8 mouse cellular contexts compared by ENCODE assay signal in genomic region chr2:121473301-121474179, GRCm38 (mm10). TPM values are rescaled to one million over a fixed set of nuclear protein-coding genes. Genes with fewer than 3 reads are reported as not detected.
A peak's percentile ranks its signal among the peaks of the same experiment; 100 is the strongest.
DNase-seq lines count a peak whose midpoint lies in the region; ATAC-seq and TF ChIP-seq lines count a peak whose summit lies in the region.
"Not testable (repeated sequence)": the region's sequence is repeated elsewhere in the genome, so short reads cannot be mapped to it uniquely, and the experiment has no call there.

Gene Mfap1b, minus strand, starts transcription at chr2:121474067.

- peak within 1 kb of the TSS; percentile 88 for H3K9ac ChIP-seq in CH12.LX (ENCODE audit: insufficient read depth, low read depth)
- peak within 1 kb of the TSS; percentile 52 for H3K9ac ChIP-seq in forebrain, embryonic 11.5 days (ENCODE audit: low read length)
- H3K9ac ChIP-seq in heart, embryonic 16.5 days (ENCODE audit: low read length), result peak within 1 kb of the TSS; percentile 83
- peak within 1 kb of the TSS; percentile 70 for H3K9ac ChIP-seq in liver, embryonic 15.5 days
- peak within 1 kb of the TSS; percentile 57 for H3K9ac ChIP-seq in neural tube, embryonic 12.5 days

- not testable (repeated sequence) for H3K9me3 ChIP-seq in CH12.LX (replicated peaks; ENCODE audit: low read length); forebrain, embryonic 11.5 days (ENCODE audit: control insufficient read depth, low read length); heart, embryonic 16.5 days (replicated peaks; ENCODE audit: control insufficient read depth, low read length); liver, embryonic 15.5 days (replicated peaks); neural tube, embryonic 12.5 days

- not testable (repeated sequence) for H3K79me2 ChIP-seq in CH12.LX (replicated peaks; ENCODE audit: control insufficient read depth, extremely low read depth, insufficient read depth, poor library complexity, severe bottlenecking)

- H3K27ac ChIP-seq in CH12.LX (ENCODE audit: insufficient read depth, low read depth); forebrain, embryonic 11.5 days (ENCODE audit: low read depth, low read length); neural tube, embryonic 12.5 days: not testable (repeated sequence)
- peak within 1 kb of the TSS; percentile 61 for H3K27ac ChIP-seq in heart, embryonic 16.5 days (ENCODE audit: low read length)
- H3K27ac ChIP-seq in liver, embryonic 15.5 days (replicated peaks), result peak within 1 kb of the TSS; percentile 83

- peak within 1 kb of the TSS; percentile 55 for H3K4me2 ChIP-seq in CH12.LX (ENCODE audit: insufficient read depth, low read depth, poor library complexity, severe bottlenecking)
- H3K4me2 ChIP-seq in forebrain, embryonic 11.5 days (ENCODE audit: low read depth, low read length, severe bottlenecking), result peak within 1 kb of the TSS; percentile 60
- H3K4me2 ChIP-seq in heart, embryonic 16.5 days (ENCODE audit: low read depth, low read length), result peak within 1 kb of the TSS; percentile 75
- peak within 1 kb of the TSS; percentile 82 for H3K4me2 ChIP-seq in liver, embryonic 15.5 days
- H3K4me2 ChIP-seq in neural tube, embryonic 12.5 days (replicated peaks), result peak within 1 kb of the TSS; percentile 75

- in situ Hi-C loops in CH12.LX (cut with MboI; ENCODE audit: low pct_ligation_motif_present, low pct_unique_long_range_greater_than_20kb, low sequenced_read_pairs), result not testable (repeated sequence)

- peak within 1 kb of the TSS; percentile 57 to 88 (median 58) for H3K4me3 ChIP-seq in CH12.LX (replicated peaks in 1 of 3; ENCODE audit: low read depth in 2 of 3, low read length in 2 of 3, poor library complexity in 1 of 3)
- peak within 1 kb of the TSS; percentile 58 for H3K4me3 ChIP-seq in forebrain, embryonic 11.5 days (ENCODE audit: low read depth, low read length)
- H3K4me3 ChIP-seq in heart, embryonic 16.5 days (ENCODE audit: low read length), result peak within 1 kb of the TSS; percentile 78
- H3K4me3 ChIP-seq in liver, embryonic 15.5 days (replicated peaks), result peak within 1 kb of the TSS; percentile 75
- peak within 1 kb of the TSS; percentile 61 for H3K4me3 ChIP-seq in neural tube, embryonic 12.5 days

- peaks cover 12% of the 10 kb centered on the region in 2 experiments for H3K36me3 ChIP-seq in CH12.LX (replicated peaks in 1 of 2; ENCODE audit: control insufficient read depth in 1 of 2, insufficient read depth in 1 of 2, low read length in 1 of 2)
- not testable (repeated sequence) for H3K36me3 ChIP-seq in forebrain, embryonic 11.5 days (ENCODE audit: control insufficient read depth, insufficient read depth, low read length); heart, embryonic 16.5 days (ENCODE audit: control insufficient read depth, insufficient read depth); liver, embryonic 15.5 days (replicated peaks); neural tube, embryonic 12.5 days

- dilution Hi-C loops in CH12.LX (cut with MboI; ENCODE audit: extremely low pct_ligation_motif_present, extremely low pct_unique_long_range_greater_than_20kb, low sequenced_read_pairs), result not testable (repeated sequence)

- ATAC-seq in forebrain, embryonic 11.5 days (replicated peaks; ENCODE audit: low FRiP score), result peak; percentile 95
- peak; percentile 92 for ATAC-seq in heart, embryonic 16.5 days (replicated peaks; ENCODE audit: extremely low read depth, insufficient read depth, low FRiP score)
- ATAC-seq in liver, embryonic 15.5 days (ENCODE audit: insufficient read depth), result peak; percentile 94
- peak; percentile 92 for ATAC-seq in neural tube, embryonic 12.5 days (ENCODE audit: low FRiP score, low read depth)

- H3K27me3 ChIP-seq in CH12.LX (replicated peaks); forebrain, embryonic 11.5 days (ENCODE audit: control insufficient read depth, insufficient read depth, low read length); heart, embryonic 16.5 days (ENCODE audit: control insufficient read depth, insufficient read depth, low read length); liver, embryonic 15.5 days; neural tube, embryonic 12.5 days (replicated peaks): not testable (repeated sequence)

- WGBS in forebrain, embryonic 11.5 days, result 7% methylated on average over 38 of the region's 41 CpGs
- WGBS in heart, embryonic 16.5 days, result 4% methylated on average over 38 of the region's 41 CpGs
- WGBS in liver, embryonic 15.5 days (ENCODE audit: insufficient replicate concordance), result 3% methylated on average over 41 of the region's 41 CpGs
- 6% methylated on average over 41 of the region's 41 CpGs for WGBS in neural tube, embryonic 12.5 days

- TF ChIP-seq CTCF in CH12.LX (conservative IDR thresholded peaks at IDR 0.05 in 1 of 2, IDR thresholded peaks at IDR 0.05 in 1 of 2; ENCODE audit: low read depth in 2 of 2, low read length in 2 of 2), result not testable (repeated sequence)

- TF ChIP-seq EP300 in CH12.LX (IDR thresholded peaks at IDR 0.05; ENCODE audit: low read length), result not testable (repeated sequence)

- peak; percentile 91 for DNase-seq in CH12.LX (ENCODE audit: extremely low read depth)
- DNase-seq in c-Kit-positive CD71-positive TER-119-negative erythroid progenitor cells, embryonic 14.5 days (ENCODE audit: low read depth), result peak; percentile 85
- DNase-seq in forebrain, embryonic 11.5 days (ENCODE audit: low spot score), result peak; percentile 83
- DNase-seq in kidney, postnatal 36 days, result peak; percentile 84 to 92
- peak; percentile 94 for DNase-seq in telencephalon, adult 2 months (ENCODE audit: low read depth, low spot score)

- peak; percentile 88 for TF ChIP-seq POLR2A in CH12.LX (IDR thresholded peaks at IDR 0.05; ENCODE audit: low read depth, low read length)

- not testable (repeated sequence) for TF ChIP-seq RAD21 in CH12.LX (IDR thresholded peaks at IDR 0.05; ENCODE audit: low read depth, low read length)

- H3K4me1 ChIP-seq in CH12.LX (ENCODE audit: control insufficient read depth in 1 of 2, insufficient read depth in 2 of 2); forebrain, embryonic 11.5 days (replicated peaks; ENCODE audit: control insufficient read depth, insufficient read depth, low read length); heart, embryonic 16.5 days (ENCODE audit: control insufficient read depth, insufficient read depth, low read length); neural tube, embryonic 12.5 days: not testable (repeated sequence)
- peaks cover 11% of the 10 kb centered on the region for H3K4me1 ChIP-seq in liver, embryonic 15.5 days (replicated peaks)

TF ChIP-seq in CH12.LX, 34 proteins besides CTCF, POLR2A, EP300 and RAD21:
- TF ChIP-seq NRF1 (IDR thresholded peaks at IDR 0.05; ENCODE audit: low read depth, low read length) (peak; percentile 73), ELF1 (IDR thresholded peaks at IDR 0.05; ENCODE audit: low read depth, low read length) (peak; percentile 91), MXI1 (IDR thresholded peaks at IDR 0.05; ENCODE audit: low read depth, low read length) (peak; percentile 62), ZMIZ1 (IDR thresholded peaks at IDR 0.05; ENCODE audit: low read depth, low read length) (0 out of 2 replicates have a peak, but pooled peaks have one; percentile 39), TCF12 (IDR thresholded peaks at IDR 0.05; ENCODE audit: low read depth, low read length) (peak; percentile 73), NELFE (IDR thresholded peaks at IDR 0.05; ENCODE audit: low read depth, low read length) (peak; percentile 93), SIN3A (IDR thresholded peaks at IDR 0.05; ENCODE audit: low read length) (peak; percentile 98), HCFC1 (IDR thresholded peaks at IDR 0.05; ENCODE audit: low read depth, low read length) (peak; percentile 89), TBP (conservative IDR thresholded peaks at IDR 0.05; ENCODE audit: low read depth, low read length) (peak; percentile 90), KAT2A (IDR thresholded peaks at IDR 0.05; ENCODE audit: insufficient replicate concordance, low read length) (peak; percentile 82; the same call in 1 of the 2 replicates)

RNA-seq across cellular contexts. Expression of gene Mfap1b, which starts in this region (rescaled TPM):
- 15.6 and 17.3 TPM in 2 replicates for total RNA-seq in CH12.LX (2012; rRNA removed)
- 24.3 TPM in 2 replicates for total RNA-seq in CH12.LX (2014; rRNA removed)
- 29.7 and 33.2 TPM in 2 replicates for polyA plus RNA-seq in CH12.LX (2012; ENCODE audit: insufficient read length, low read depth)
- 62.6 and 64.1 TPM in 2 replicates for polyA plus RNA-seq in forebrain, embryonic 11.5 days (2014; fragmentation: Nextera tagmentation; extraction: Ambion mirVana)
- polyA plus RNA-seq in heart, embryonic 16.5 days (2015; fragmentation: Nextera tagmentation; extraction: Ambion mirVana), result 43.6 and 50.9 TPM in 2 replicates
- polyA plus RNA-seq in liver, embryonic 15.5 days (2015; fragmentation: Nextera tagmentation; extraction: Ambion mirVana), result 20.4 and 20.6 TPM in 2 replicates
- polyA plus RNA-seq in neural tube, embryonic 12.5 days (2016; fragmentation: Nextera tagmentation; extraction: Ambion mirVana), result 74.2 and 77.8 TPM in 2 replicates
